Mouse (Mus musculus): ENCODE measurements around the gene Dqx1. TPM values are rescaled to one million over a fixed set of nuclear protein-coding genes. Genes with fewer than 3 reads are reported as not detected.

The Dqx1 gene
- polyA plus RNA-seq, 1 experiment from 2014 or later: 0.93 TPM

- under 1% methylated on average over 24 of the region's 24 CpGs for WGBS
- H3K9ac ChIP-seq (ENCODE audit: low read depth, low read length): no peak overlapping the region
These were observed 13.6 kb downstream of the Dqx1 start for GRCm38 (mm10) chr6:83071220-83071619.

GRCm38 (mm10) chr6:83074979-83075378 lies 17.3 kb downstream of the Dqx1 start:
- WGBS: 14% methylated on average over 2 of the region's 2 CpGs
- Histone ChIP-seq H3K4me1 (replicated peaks; ENCODE audit: control insufficient read depth, insufficient read depth, low read length) (peaks cover 10% of the 10 kb centered on the region), H3K9ac (ENCODE audit: low read depth, low read length) (no peak overlapping the region), H3K36me3 (ENCODE audit: control insufficient read depth, insufficient read depth, low read length) (no peaks in the 10 kb centered on the region), H3K27ac (ENCODE audit: low read depth, low read length) (no peak overlapping the region), H3K9me3 (ENCODE audit: control insufficient read depth, low read length) (no peaks in the 10 kb centered on the region), H3K27me3 (ENCODE audit: control insufficient read depth, insufficient read depth, low read length) (peaks cover 57% of the 10 kb centered on the region), H3K4me3 (ENCODE audit: low read depth, low read length) (no peak overlapping the region), H3K4me2 (replicated peaks; ENCODE audit: low read depth, low read length) (no peak overlapping the region)
- DNase-seq (ENCODE audit: low spot score) (no peak), ATAC-seq (ENCODE audit: low FRiP score) (no peak)

More at GRCm38 (mm10) chr6:83071220-83071619, 13.6 kb downstream of the Dqx1 start:
- no peak for DNase-seq (ENCODE audit: low spot score)
- 0 out of 2 replicates have a peak overlapping the region, but pooled peaks have one; percentile 11 for H3K4me2 ChIP-seq (replicated peaks; ENCODE audit: low read depth, low read length)
- H3K4me1 ChIP-seq (replicated peaks; ENCODE audit: control insufficient read depth, insufficient read depth, low read length): peaks cover 10% of the 10 kb centered on the region
- H3K27ac ChIP-seq (ENCODE audit: low read depth, low read length): no peak overlapping the region
- H3K4me3 ChIP-seq (ENCODE audit: low read depth, low read length): peak overlapping the region; percentile 14; the same call in 1 of the 2 replicates
- H3K36me3 ChIP-seq (ENCODE audit: control insufficient read depth, insufficient read depth, low read length): no peaks in the 10 kb centered on the region
- H3K27me3 ChIP-seq (ENCODE audit: control insufficient read depth, insufficient read depth, low read length): peaks cover 92% of the 10 kb centered on the region
- no peaks in the 10 kb centered on the region for H3K9me3 ChIP-seq (ENCODE audit: control insufficient read depth, low read length)
- peak; percentile 39 for ATAC-seq (ENCODE audit: low FRiP score)

- Histone ChIP-seq H3K27me3 (ENCODE audit: control insufficient read depth, insufficient read depth, low read length) (peaks cover 35% of the 10 kb centered on the region), H3K4me1 (replicated peaks; ENCODE audit: control insufficient read depth, insufficient read depth, low read length) (no peaks in the 10 kb centered on the region), H3K36me3 (ENCODE audit: control insufficient read depth, insufficient read depth, low read length) (no peaks in the 10 kb centered on the region), H3K27ac (ENCODE audit: low read depth, low read length) (peak within 1 kb of the TSS; percentile 83), H3K4me2 (replicated peaks; ENCODE audit: low read depth, low read length) (peak within 1 kb of the TSS; percentile 78), H3K9me3 (ENCODE audit: control insufficient read depth, low read length) (no peaks in the 10 kb centered on the region), H3K9ac (ENCODE audit: low read depth, low read length) (peak within 1 kb of the TSS; percentile 78), H3K4me3 (ENCODE audit: low read depth, low read length) (peak within 1 kb of the TSS; percentile 77)
- DNase-seq (ENCODE audit: low spot score) (no peak), ATAC-seq (ENCODE audit: low FRiP score) (peak; percentile 83)
- under 1% methylated on average over 54 of the region's 54 CpGs for WGBS
These were observed 20.1 kb downstream of the Dqx1 start, which contains the start of gene Pcgf1 for GRCm38 (mm10) chr6:83077630-83078323. Gene Pcgf1, plus strand, starts transcription at chr6:83077869.

GRCm38 (mm10) chr6:83078324-83078858 lies 20.7 kb downstream of the Dqx1 start:
- WGBS: under 1% methylated on average over 46 of the region's 46 CpGs
- H3K27me3 ChIP-seq (ENCODE audit: control insufficient read depth, insufficient read depth, low read length): peaks cover 34% of the 10 kb centered on the region
- H3K36me3 ChIP-seq (ENCODE audit: control insufficient read depth, insufficient read depth, low read length): no peaks in the 10 kb centered on the region
- H3K4me3 ChIP-seq (ENCODE audit: low read depth, low read length): peak overlapping the region; percentile 77
- no peaks in the 10 kb centered on the region for H3K4me1 ChIP-seq (replicated peaks; ENCODE audit: control insufficient read depth, insufficient read depth, low read length)
- peak overlapping the region; percentile 83 for H3K27ac ChIP-seq (ENCODE audit: low read depth, low read length)
- ATAC-seq (ENCODE audit: low FRiP score) (peak; percentile 93), DNase-seq (ENCODE audit: low spot score) (peak; percentile 100)
- H3K4me2 ChIP-seq (replicated peaks; ENCODE audit: low read depth, low read length): peak overlapping the region; percentile 55
- peak overlapping the region; percentile 78 for H3K9ac ChIP-seq (ENCODE audit: low read depth, low read length)
- H3K9me3 ChIP-seq (ENCODE audit: control insufficient read depth, low read length): no peaks in the 10 kb centered on the region

- ATAC-seq (ENCODE audit: low FRiP score) (no peak), DNase-seq (ENCODE audit: low spot score) (no peak)
- no peak overlapping the region for H3K4me2 ChIP-seq (replicated peaks; ENCODE audit: low read depth, low read length)
- no peak overlapping the region for H3K4me3 ChIP-seq (ENCODE audit: low read depth, low read length)
- H3K36me3 ChIP-seq (ENCODE audit: control insufficient read depth, insufficient read depth, low read length): no peaks in the 10 kb centered on the region
- H3K27ac ChIP-seq (ENCODE audit: low read depth, low read length): no peak overlapping the region
- WGBS: 97% methylated on average over 5 of the region's 5 CpGs
- no peaks in the 10 kb centered on the region for H3K9me3 ChIP-seq (ENCODE audit: control insufficient read depth, low read length)
- H3K9ac ChIP-seq (ENCODE audit: low read depth, low read length): no peak overlapping the region
- peaks cover 37% of the 10 kb centered on the region for H3K27me3 ChIP-seq (ENCODE audit: control insufficient read depth, insufficient read depth, low read length)
- no peaks in the 10 kb centered on the region for H3K4me1 ChIP-seq (replicated peaks; ENCODE audit: control insufficient read depth, insufficient read depth, low read length)
These were observed 22.6 kb downstream of the Dqx1 start for GRCm38 (mm10) chr6:83080210-83080609.

GRCm38 (mm10) chr6:83083497-83083896 lies 25.9 kb downstream of the Dqx1 start:
- Histone ChIP-seq H3K27me3 (ENCODE audit: control insufficient read depth, insufficient read depth, low read length) (peaks cover 58% of the 10 kb centered on the region), H3K4me3 (ENCODE audit: low read depth, low read length) (no peak overlapping the region), H3K4me1 (replicated peaks; ENCODE audit: control insufficient read depth, insufficient read depth, low read length) (peaks cover 4% of the 10 kb centered on the region; the same call in 1 of the 2 replicates), H3K9ac (ENCODE audit: low read depth, low read length) (no peak overlapping the region), H3K36me3 (ENCODE audit: control insufficient read depth, insufficient read depth, low read length) (no peaks in the 10 kb centered on the region), H3K27ac (ENCODE audit: low read depth, low read length) (no peak overlapping the region), H3K4me2 (replicated peaks; ENCODE audit: low read depth, low read length) (no peak overlapping the region), H3K9me3 (ENCODE audit: control insufficient read depth, low read length) (no peaks in the 10 kb centered on the region)
- WGBS: 5% methylated on average over 5 of the region's 5 CpGs
- ATAC-seq (ENCODE audit: low FRiP score): no peak
- no peak for DNase-seq (ENCODE audit: low spot score)

GRCm38 (mm10) chr6:83084477-83084876 lies 26.8 kb downstream of the Dqx1 start:
- ATAC-seq (ENCODE audit: low FRiP score) (0 out of 2 replicates have a peak, but pooled peaks have one; percentile 13), DNase-seq (ENCODE audit: low spot score) (no peak)
- no peak overlapping the region for H3K4me2 ChIP-seq (replicated peaks; ENCODE audit: low read depth, low read length)
- no peaks in the 10 kb centered on the region for H3K36me3 ChIP-seq (ENCODE audit: control insufficient read depth, insufficient read depth, low read length)
- peaks cover 65% of the 10 kb centered on the region for H3K27me3 ChIP-seq (ENCODE audit: control insufficient read depth, insufficient read depth, low read length)
- H3K9ac ChIP-seq (ENCODE audit: low read depth, low read length): no peak overlapping the region
- WGBS: 6% methylated on average over 6 of the region's 6 CpGs
- no peak overlapping the region for H3K27ac ChIP-seq (ENCODE audit: low read depth, low read length)
- H3K4me3 ChIP-seq (ENCODE audit: low read depth, low read length): no peak overlapping the region
- peaks cover 4% of the 10 kb centered on the region; the same call in 1 of the 2 replicates for H3K4me1 ChIP-seq (replicated peaks; ENCODE audit: control insufficient read depth, insufficient read depth, low read length)
- no peaks in the 10 kb centered on the region for H3K9me3 ChIP-seq (ENCODE audit: control insufficient read depth, low read length)

- ATAC-seq (ENCODE audit: low FRiP score) (no peak), DNase-seq (ENCODE audit: low spot score) (no peak)
- peaks cover 70% of the 10 kb centered on the region for H3K27me3 ChIP-seq (ENCODE audit: control insufficient read depth, insufficient read depth, low read length)
- peaks cover 4% of the 10 kb centered on the region; the same call in 1 of the 2 replicates for H3K4me1 ChIP-seq (replicated peaks; ENCODE audit: control insufficient read depth, insufficient read depth, low read length)
- no peak within 1 kb of the TSS for H3K9ac ChIP-seq (ENCODE audit: low read depth, low read length)
- 3% methylated on average over 28 of the region's 42 CpGs for WGBS
- no peak within 1 kb of the TSS for H3K27ac ChIP-seq (ENCODE audit: low read depth, low read length)
- H3K9me3 ChIP-seq (ENCODE audit: control insufficient read depth, low read length): no peaks in the 10 kb centered on the region
- H3K4me2 ChIP-seq (replicated peaks; ENCODE audit: low read depth, low read length): no peak within 1 kb of the TSS; the same call in 1 of the 2 replicates
- no peak within 1 kb of the TSS; the same call in 1 of the 2 replicates for H3K4me3 ChIP-seq (ENCODE audit: low read depth, low read length)
- no peaks in the 10 kb centered on the region for H3K36me3 ChIP-seq (ENCODE audit: control insufficient read depth, insufficient read depth, low read length)
These were observed 28.7 kb downstream of the Dqx1 start, which contains the start of gene Lbx2 for GRCm38 (mm10) chr6:83086121-83087035. Gene Lbx2, plus strand, starts transcription at chr6:83086367.
